Mouse (Mus musculus) hindbrain, embryonic 11.5 days (tissue): ENCODE data around the gene Slc39a13. TPM values are rescaled to one million over a fixed set of nuclear protein-coding genes. Genes with fewer than 3 reads are reported as not detected.

Experiments
- ATAC-seq: fragments of 200-750 bp; cut with Nextera tagmentation; 2 replicates; pipeline ENCODE4 v1.8.0; 2017; ENCODE audit warnings: mild to moderate bottlenecking, moderate TSS enrichment, moderate library complexity; ENCODE audit not compliant: low FRiP score
- DNase-seq: peaks from one replicate; pipeline ENCODE4 v3.0.0-alpha.2; 2015; ENCODE audit warnings: low spot score
- H3K27ac ChIP-seq: fragments of 300-500 bp; sonication (generic); 2 replicates; pipeline ENCODE4 v1.5.1; 2014; ENCODE audit warnings: mild to moderate bottlenecking, low read depth, low read length
- H3K27me3 ChIP-seq: fragments of 300-500 bp; sonication (generic); 2 replicates; pipeline ENCODE4 v1.6.1; 2014; ENCODE audit warnings: mild to moderate bottlenecking, low read length, moderate library complexity, mixed read lengths; ENCODE audit not compliant: control insufficient read depth, insufficient read depth
- H3K36me3 ChIP-seq: fragments of 300-500 bp; sonication (generic); 2 replicates; pipeline ENCODE4 v1.6.1; 2014; ENCODE audit warnings: mild to moderate bottlenecking, low read length, moderate library complexity, mixed read lengths; ENCODE audit not compliant: control insufficient read depth, insufficient read depth
- H3K4me1 ChIP-seq: fragments of 300-500 bp; sonication (generic); replicated peaks from 2 replicates; pipeline ENCODE4 v1.6.1; 2014; ENCODE audit warnings: low read length, mixed read lengths; ENCODE audit not compliant: control insufficient read depth, insufficient read depth
- H3K4me2 ChIP-seq: fragments of 300-500 bp; sonication (generic); replicated peaks from 2 replicates; pipeline ENCODE4 v1.6.1; 2014; ENCODE audit warnings: mild to moderate bottlenecking, low read depth, low read length
- H3K4me3 ChIP-seq: fragments of 300-500 bp; sonication (generic); 2 replicates; pipeline ENCODE4 v1.5.1; 2014; ENCODE audit warnings: low read depth, low read length
- H3K9ac ChIP-seq: fragments of 300-500 bp; sonication (generic); 2 replicates; pipeline ENCODE4 v1.6.1; 2014; ENCODE audit warnings: low read depth, low read length
- H3K9me3 ChIP-seq: fragments of 300-500 bp; sonication (generic); 2 replicates; pipeline ENCODE4 v1.6.1; 2016; ENCODE audit warnings: low read length; ENCODE audit not compliant: control insufficient read depth
- WGBS: fragments of 180-500 bp; shearing (Covaris S2); extraction: QIAGEN DNeasy Blood & Tissue Kit; methylation state at CpG from one replicate; pipeline ENCODE4 v1.1.7; 2014; 5-methylcytosine and 5-hydroxymethylcytosine counted together
- polyA plus RNA-seq: library from polyadenylated mRNA; unstranded; fragments of >200 nt; fragmentation: Nextera tagmentation; extraction: Ambion mirVana; gene quantifications from 2 replicates; pipeline ENCODE4 v1.2.1, GENCODE M21; 2014

The Slc39a13 gene
- polyA plus RNA-seq, 1 experiment from 2014 or later = 17.9 TPM

GRCm38 (mm10) chr2:91065544-91065943, 4.7 kb downstream of the Slc39a13 start:
- peaks cover 2% of the 10 kb centered on the region; the same call in 1 of the 2 replicates for H3K4me1 ChIP-seq
- no peak overlapping the region for H3K4me3 ChIP-seq
- ATAC-seq = no peak
- DNase-seq = peak; percentile 69
- 48% methylated on average over 3 of the region's 3 CpGs for WGBS
- H3K36me3 ChIP-seq = peaks cover 11% of the 10 kb centered on the region; the same call in 1 of the 2 replicates
- no peaks in the 10 kb centered on the region for H3K27me3 ChIP-seq
- H3K27ac ChIP-seq = no peak overlapping the region
- no peaks in the 10 kb centered on the region for H3K9me3 ChIP-seq
- H3K9ac ChIP-seq = no peak overlapping the region
- no peak overlapping the region for H3K4me2 ChIP-seq

GRCm38 (mm10) chr2:91064211-91064610, 6.0 kb downstream of the Slc39a13 start:
- WGBS = 85% methylated on average over 6 of the region's 6 CpGs
- H3K36me3 ChIP-seq = peaks cover 16% of the 10 kb centered on the region; the same call in 1 of the 2 replicates
- no peak for ATAC-seq

GRCm38 (mm10) chr2:91062779-91063606, 7.2 kb downstream of the Slc39a13 start:
- no peak overlapping the region for H3K27ac ChIP-seq
- WGBS = 93% methylated on average over 16 of the region's 16 CpGs

More at GRCm38 (mm10) chr2:91064211-91064610, 6.0 kb downstream of the Slc39a13 start:
- Histone ChIP-seq H3K9ac (no peak overlapping the region), H3K27me3 (no peaks in the 10 kb centered on the region), H3K9me3 (no peaks in the 10 kb centered on the region), H3K4me3 (no peak overlapping the region), H3K4me2 (no peak overlapping the region), H3K27ac (no peak overlapping the region), H3K4me1 (peaks cover 2% of the 10 kb centered on the region; the same call in 1 of the 2 replicates)
- DNase-seq = no peak

GRCm38 (mm10) chr2:91061849-91062481, 8.3 kb downstream of the Slc39a13 start:
- Histone ChIP-seq H3K36me3 (peaks cover 23% of the 10 kb centered on the region; the same call in 1 of the 2 replicates), H3K4me1 (no peaks in the 10 kb centered on the region), H3K4me2 (no peak overlapping the region), H3K27ac (no peak overlapping the region), H3K27me3 (no peaks in the 10 kb centered on the region), H3K9me3 (no peaks in the 10 kb centered on the region), H3K4me3 (no peak overlapping the region), H3K9ac (no peak overlapping the region)
- 84% methylated on average over 6 of the region's 6 CpGs for WGBS
- no peak for DNase-seq
- no peak for ATAC-seq

More at GRCm38 (mm10) chr2:91062779-91063606, 7.2 kb downstream of the Slc39a13 start:
- Histone ChIP-seq H3K9ac (no peak overlapping the region), H3K27me3 (no peaks in the 10 kb centered on the region), H3K9me3 (no peaks in the 10 kb centered on the region), H3K4me2 (no peak overlapping the region), H3K4me3 (no peak overlapping the region), H3K4me1 (no peaks in the 10 kb centered on the region), H3K36me3 (peaks cover 19% of the 10 kb centered on the region; the same call in 1 of the 2 replicates)
- no peak for ATAC-seq
- DNase-seq = no peak

GRCm38 (mm10) chr2:91060544-91061355, 9.5 kb downstream of the Slc39a13 start:
- WGBS = 81% methylated on average over 10 of the region's 10 CpGs
- no peak overlapping the region for H3K4me3 ChIP-seq
- H3K36me3 ChIP-seq = peaks cover 27% of the 10 kb centered on the region; the same call in 1 of the 2 replicates
- peak; percentile 68 for DNase-seq
- no peaks in the 10 kb centered on the region for H3K4me1 ChIP-seq
- H3K9ac ChIP-seq = no peak overlapping the region
- H3K9me3 ChIP-seq = no peaks in the 10 kb centered on the region
- ATAC-seq = no peak
- H3K27me3 ChIP-seq = no peaks in the 10 kb centered on the region
- no peak overlapping the region for H3K4me2 ChIP-seq
- H3K27ac ChIP-seq = no peak overlapping the region

- Histone ChIP-seq H3K9me3 (no peaks in the 10 kb centered on the region), H3K4me3 (no peak overlapping the region), H3K27me3 (no peaks in the 10 kb centered on the region), H3K36me3 (peaks cover 27% of the 10 kb centered on the region; the same call in 1 of the 2 replicates), H3K4me1 (peaks cover 4% of the 10 kb centered on the region), H3K9ac (no peak overlapping the region), H3K27ac (no peak overlapping the region), H3K4me2 (no peak overlapping the region)
- ATAC-seq = no peak
- WGBS = 95% methylated on average over 2 of the region's 2 CpGs
- DNase-seq = no peak
These were observed 10.8 kb downstream of the Slc39a13 start for GRCm38 (mm10) chr2:91059376-91059775.

GRCm38 (mm10) chr2:91058435-91058834, 11.8 kb downstream of the Slc39a13 start:
- no peak overlapping the region for H3K4me3 ChIP-seq
- peaks cover 21% of the 10 kb centered on the region; the same call in 1 of the 2 replicates for H3K36me3 ChIP-seq
- no peak overlapping the region for H3K9ac ChIP-seq
- no peak overlapping the region for H3K27ac ChIP-seq
- 83% methylated on average over 5 of the region's 5 CpGs for WGBS
- DNase-seq (no peak), ATAC-seq (no peak)
- H3K9me3 ChIP-seq = no peaks in the 10 kb centered on the region
- H3K4me1 ChIP-seq = peaks cover 4% of the 10 kb centered on the region
- H3K4me2 ChIP-seq = no peak overlapping the region
- H3K27me3 ChIP-seq = no peaks in the 10 kb centered on the region

GRCm38 (mm10) chr2:91053934-91054382, 16.3 kb downstream of the Slc39a13 start, which contains the start of gene Psmc3:
Psmc3 (plus strand) TSS chr2:91054009.
- peaks cover 9% of the 10 kb centered on the region; the same call in 1 of the 2 replicates for H3K36me3 ChIP-seq
- WGBS = under 1% methylated on average over 40 of the region's 40 CpGs
- H3K27me3 ChIP-seq = no peaks in the 10 kb centered on the region
- peak within 1 kb of the TSS; percentile 82 for H3K27ac ChIP-seq
- peak within 1 kb of the TSS; percentile 78 for H3K4me3 ChIP-seq
- ATAC-seq (peak; percentile 99), DNase-seq (peak; percentile 95)
- H3K9ac ChIP-seq = peak within 1 kb of the TSS; percentile 90
- peak within 1 kb of the TSS; percentile 90 for H3K4me2 ChIP-seq
- no peaks in the 10 kb centered on the region for H3K9me3 ChIP-seq
- H3K4me1 ChIP-seq = peaks cover 4% of the 10 kb centered on the region
